Mouse (Mus musculus): ENCODE measurements at regions not wholly inside any gene's neighbourhood (a gene's known extent, or its start where the extent isn't known, plus 50 kb on each side); places are given as distances from the start of the nearest gene placed in this dataset.

GRCm38 (mm10) chr5:91792732-91793131, 170.1 kb downstream of the Rchy1 start:
- TF ChIP-seq TAL1 (IDR thresholded peaks at IDR 0.05; ENCODE audit: low read length) = no peak
- no peak for TF ChIP-seq GATA1 (IDR thresholded peaks at IDR 0.05; ENCODE audit: low read length)
